Mouse (Mus musculus) lung, postnatal 0 days (tissue): ENCODE results near the gene Pum1. TPM values are rescaled to one million over a fixed set of nuclear protein-coding genes. Genes with fewer than 3 reads are reported as not detected.

Experiments
- ATAC-seq: fragments of 200-750 bp; cut with Nextera tagmentation; 2 replicates; pipeline ENCODE4 v1.8.0; 2017; ENCODE audit warnings: moderate library complexity
- DNase-seq: peaks from one replicate; pipeline ENCODE4 v3.0.0-alpha.2; 2016; ENCODE audit warnings: low spot score
- H3K27ac ChIP-seq: fragments of 300-500 bp; sonication (generic); 2 replicates; pipeline ENCODE4 v1.5.1; 2014; ENCODE audit warnings: antibody characterized with exemption, mild to moderate bottlenecking, low read length, mixed read lengths
- H3K27me3 ChIP-seq: fragments of 300-500 bp; sonication (generic); replicated peaks from 2 replicates; pipeline ENCODE4 v1.6.1; 2014; ENCODE audit warnings: low read length, mixed read lengths; ENCODE audit not compliant: insufficient read depth
- H3K36me3 ChIP-seq: fragments of 300-500 bp; sonication (generic); 2 replicates; pipeline ENCODE4 v1.6.1; 2014; ENCODE audit warnings: low read length, mixed read lengths; ENCODE audit not compliant: insufficient read depth
- H3K4me1 ChIP-seq: fragments of 300-500 bp; sonication (generic); 2 replicates; pipeline ENCODE4 v1.6.1; 2014; ENCODE audit warnings: antibody characterized with exemption, low read depth, low read length, mixed read lengths; ENCODE audit not compliant: insufficient read depth
- H3K4me2 ChIP-seq: fragments of 300-500 bp; sonication (generic); replicated peaks from 2 replicates; pipeline ENCODE4 v1.6.1; 2014; ENCODE audit warnings: low read depth, mild to moderate bottlenecking, low read length, moderate library complexity, mixed read lengths
- H3K4me3 ChIP-seq: fragments of 300-500 bp; sonication (generic); 2 replicates; pipeline ENCODE4 v1.5.1; 2014; ENCODE audit warnings: low read depth, low read length
- H3K9ac ChIP-seq: fragments of 300-500 bp; sonication (generic); replicated peaks from 2 replicates; pipeline ENCODE4 v1.6.1; 2014; ENCODE audit warnings: low read depth, mild to moderate bottlenecking
- H3K9me3 ChIP-seq: fragments of 300-500 bp; sonication (generic); 2 replicates; pipeline ENCODE4 v1.6.1; 2016; ENCODE audit warnings: low read length, mixed read lengths
- CTCF ChIP-seq: IDR thresholded peaks from 2 replicates; pipeline ENCODE4 v1.5.1; 2016; ENCODE audit warnings: antibody characterized with exemption, mild to moderate bottlenecking
- EP300 ChIP-seq: IDR thresholded peaks from 2 replicates; pipeline ENCODE4 v1.6.1; 2016; ENCODE audit warnings: antibody characterized with exemption, mild to moderate bottlenecking, control low read depth
- WGBS: fragments of 180-500 bp; shearing (Covaris S2); extraction: QIAGEN DNeasy Blood & Tissue Kit; methylation state at CpG from one replicate; pipeline ENCODE4 v1.1.7; 2014; 5-methylcytosine and 5-hydroxymethylcytosine counted together
- polyA plus RNA-seq: library from polyadenylated mRNA; unstranded; fragments of >200 nt; fragmentation: Nextera tagmentation; extraction: Ambion mirVana; gene quantifications from 2 replicates; pipeline ENCODE4 v1.2.1, GENCODE M21; 2015

Pum1 gene
- polyA plus RNA-seq, 1 experiment from 2014 or later: 37.8 TPM

GRCm38 (mm10) chr4:130765399-130766160, 102.5 kb downstream of the Pum1 start:
- Histone ChIP-seq H3K9me3 (no peaks in the 10 kb centered on the region), H3K4me3 (no peak overlapping the region), H3K27me3 (no peaks in the 10 kb centered on the region), H3K9ac (no peak overlapping the region), H3K36me3 (peaks cover 42% of the 10 kb centered on the region), H3K4me2 (no peak overlapping the region), H3K27ac (no peak overlapping the region), H3K4me1 (no peaks in the 10 kb centered on the region)
- WGBS: 87% methylated on average over 7 of the region's 7 CpGs
- TF ChIP-seq EP300 (no peak), CTCF (no peak)
- no peak for DNase-seq
- ATAC-seq: no peak

- Histone ChIP-seq H3K9ac (no peak overlapping the region), H3K27ac (no peak overlapping the region), H3K4me3 (no peak overlapping the region), H3K9me3 (no peaks in the 10 kb centered on the region), H3K27me3 (no peaks in the 10 kb centered on the region), H3K4me2 (no peak overlapping the region), H3K4me1 (no peaks in the 10 kb centered on the region), H3K36me3 (peaks cover 48% of the 10 kb centered on the region)
- WGBS: 91% methylated on average over 1 of the region's 2 CpGs
- ATAC-seq: no peak
- no peak for DNase-seq
- TF ChIP-seq CTCF (no peak), EP300 (no peak)
These were observed 103.3 kb downstream of the Pum1 start for GRCm38 (mm10) chr4:130766387-130766786.

- Histone ChIP-seq H3K9ac (no peak overlapping the region), H3K4me2 (no peak overlapping the region), H3K27ac (no peak overlapping the region), H3K4me3 (no peak overlapping the region), H3K36me3 (peaks cover 52% of the 10 kb centered on the region), H3K9me3 (no peaks in the 10 kb centered on the region), H3K27me3 (no peaks in the 10 kb centered on the region), H3K4me1 (no peaks in the 10 kb centered on the region)
- DNase-seq (no peak), ATAC-seq (no peak)
- 89% methylated on average over 4 of the region's 4 CpGs for WGBS
- TF ChIP-seq EP300 (no peak), CTCF (no peak)
These were observed 103.8 kb downstream of the Pum1 start for GRCm38 (mm10) chr4:130766926-130767325.

GRCm38 (mm10) chr4:130773899-130774298, 110.8 kb downstream of the Pum1 start:
- Histone ChIP-seq H3K36me3 (peaks cover 30% of the 10 kb centered on the region), H3K27me3 (no peaks in the 10 kb centered on the region), H3K9me3 (no peaks in the 10 kb centered on the region), H3K4me2 (no peak overlapping the region), H3K9ac (no peak overlapping the region), H3K4me1 (no peaks in the 10 kb centered on the region), H3K4me3 (no peak overlapping the region), H3K27ac (no peak overlapping the region)
- ATAC-seq: no peak
- WGBS: 87% methylated on average over 4 of the region's 4 CpGs
- no peak for TF ChIP-seq EP300
- TF ChIP-seq CTCF: no peak
- DNase-seq: no peak

- Histone ChIP-seq H3K27ac (no peak overlapping the region), H3K4me2 (no peak overlapping the region), H3K27me3 (no peaks in the 10 kb centered on the region), H3K9ac (no peak overlapping the region), H3K9me3 (no peaks in the 10 kb centered on the region), H3K36me3 (peaks cover 29% of the 10 kb centered on the region), H3K4me1 (no peaks in the 10 kb centered on the region), H3K4me3 (no peak overlapping the region)
- ATAC-seq (no peak), DNase-seq (no peak)
- WGBS: 89% methylated on average over 4 of the region's 4 CpGs
- TF ChIP-seq EP300 (no peak), CTCF (no peak)
These were observed 111.7 kb downstream of the Pum1 start for GRCm38 (mm10) chr4:130774822-130775221.

DNA sequence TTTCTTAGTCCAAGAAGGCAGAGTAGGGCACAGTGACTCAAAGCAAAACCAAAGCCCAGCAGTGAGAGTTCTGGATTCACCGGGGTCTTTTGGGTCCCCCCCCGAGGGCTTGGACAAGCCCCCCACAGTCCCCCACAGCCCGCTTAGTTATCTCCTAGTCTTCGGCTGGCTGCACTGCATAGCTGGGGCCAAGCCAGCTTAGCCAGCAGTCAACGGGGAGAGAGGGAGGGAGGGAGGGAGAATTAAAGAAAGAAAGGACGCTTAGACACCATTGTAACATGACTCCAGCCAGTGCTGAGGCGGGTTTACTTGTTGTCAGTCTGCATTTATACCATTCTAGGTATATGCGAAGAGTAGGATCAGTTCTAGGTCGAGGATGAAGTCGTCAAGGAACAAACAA, 114.5 kb downstream of the Pum1 start:
- H3K9me3 ChIP-seq: no peaks in the 10 kb centered on the region
- H3K4me3 ChIP-seq: no peak overlapping the region
- no peak overlapping the region for H3K4me2 ChIP-seq
- 0 out of 2 replicates have a peak, but pooled peaks have one; percentile 8 for ATAC-seq
- no peak for DNase-seq
- 52% methylated on average over 10 of the region's 10 CpGs for WGBS
- no peak overlapping the region for H3K27ac ChIP-seq
- H3K27me3 ChIP-seq: no peaks in the 10 kb centered on the region
- H3K4me1 ChIP-seq: no peaks in the 10 kb centered on the region
- no peak overlapping the region for H3K9ac ChIP-seq
- peaks cover 24% of the 10 kb centered on the region for H3K36me3 ChIP-seq
- TF ChIP-seq EP300 (no peak), CTCF (no peak)
